Comparison of ENCODE assay signal across 8 mouse cellular contexts in the genomic region with DNA sequence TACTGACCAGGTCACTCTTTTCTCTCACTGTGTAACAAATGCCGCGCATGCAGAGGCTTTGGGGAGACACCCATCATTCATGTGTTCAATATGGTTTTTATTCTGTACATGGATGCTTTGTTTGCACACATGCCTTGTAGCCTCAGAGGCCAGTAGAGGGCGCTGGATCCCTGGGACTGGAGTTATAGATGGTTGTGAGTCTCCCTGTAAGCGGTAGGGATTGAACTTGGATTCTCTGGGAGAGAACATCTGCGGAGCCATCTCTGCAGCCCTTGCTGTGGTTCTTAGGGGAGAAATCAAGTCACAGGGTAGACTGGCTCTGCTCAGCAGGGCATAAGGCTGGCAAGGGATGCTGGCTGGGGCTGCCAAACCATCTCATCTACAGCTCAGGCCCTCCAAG.
DNase-seq lines count a peak whose midpoint lies in the region; ATAC-seq and TF ChIP-seq lines count a peak whose summit lies in the region.

No protein-coding gene starts in this region.

- no peak overlapping the region for H3K4me3 ChIP-seq in CH12.LX (replicated peaks in 1 of 3; ENCODE audit: low read depth in 2 of 3, low read length in 2 of 3, poor library complexity in 1 of 3)
- no peak overlapping the region for H3K4me3 ChIP-seq in forebrain, embryonic 14.5 days (ENCODE audit: low read depth, low read length)
- H3K4me3 ChIP-seq in kidney, postnatal 0 days (replicated peaks; ENCODE audit: low read depth, low read length): no peak overlapping the region
- H3K4me3 ChIP-seq in lung, embryonic 14.5 days (ENCODE audit: low read depth, low read length): no peak overlapping the region

- H3K79me2 ChIP-seq in CH12.LX (replicated peaks; ENCODE audit: control insufficient read depth, extremely low read depth, insufficient read depth, poor library complexity, severe bottlenecking): no peaks in the 10 kb centered on the region

- TF ChIP-seq EP300 in CH12.LX (IDR thresholded peaks at IDR 0.05; ENCODE audit: low read length): no peak

- ATAC-seq in forebrain, embryonic 14.5 days: peak; percentile 51; the same call in 1 of the 2 replicates
- ATAC-seq in kidney, postnatal 0 days (replicated peaks; ENCODE audit: low FRiP score, low read depth): no peak
- no peak; the same call in 1 of the 2 replicates for ATAC-seq in lung, embryonic 14.5 days (ENCODE audit: insufficient read depth)
- no peak for ATAC-seq in monocyte, adult 5-6 weeks (replicated peaks; ENCODE audit: insufficient number of reproducible peaks, low FRiP score, low TSS enrichment, poor library complexity, severe bottlenecking)

- peaks cover 8 to 15% of the 10 kb centered on the region in 2 experiments for H3K4me1 ChIP-seq in CH12.LX (ENCODE audit: control insufficient read depth in 1 of 2, insufficient read depth in 2 of 2)
- peaks cover 5% of the 10 kb centered on the region; the same call in 1 of the 2 replicates for H3K4me1 ChIP-seq in forebrain, embryonic 14.5 days (ENCODE audit: control insufficient read depth, insufficient read depth, low read length)
- H3K4me1 ChIP-seq in kidney, postnatal 0 days (replicated peaks; ENCODE audit: insufficient read depth, low read length): peaks cover 9% of the 10 kb centered on the region; the same call in 1 of the 2 replicates
- H3K4me1 ChIP-seq in lung, embryonic 14.5 days (ENCODE audit: insufficient read depth): no peaks in the 10 kb centered on the region

- no peaks in the 10 kb centered on the region for H3K9me3 ChIP-seq in CH12.LX (replicated peaks; ENCODE audit: low read length)
- no peaks in the 10 kb centered on the region for H3K9me3 ChIP-seq in forebrain, embryonic 14.5 days (replicated peaks; ENCODE audit: control insufficient read depth, low read length)
- H3K9me3 ChIP-seq in kidney, postnatal 0 days (replicated peaks; ENCODE audit: low read length): no peaks in the 10 kb centered on the region
- no peaks in the 10 kb centered on the region for H3K9me3 ChIP-seq in lung, embryonic 14.5 days (ENCODE audit: low read depth, low read length)

- peak; percentile 73 for TF ChIP-seq RAD21 in CH12.LX (IDR thresholded peaks at IDR 0.05; ENCODE audit: low read depth, low read length)

- TF ChIP-seq CTCF in CH12.LX (conservative IDR thresholded peaks at IDR 0.05 in 1 of 2, IDR thresholded peaks at IDR 0.05 in 1 of 2; ENCODE audit: low read depth in 2 of 2, low read length in 2 of 2): peak; percentile 81 to 85
- peak; percentile 74 for TF ChIP-seq CTCF in kidney, postnatal 0 days (IDR thresholded peaks at IDR 0.05; ENCODE audit: low read depth)
- peak; percentile 75 for TF ChIP-seq CTCF in lung, embryonic 14.5 days (IDR thresholded peaks at IDR 0.05; ENCODE audit: low read depth)

- H3K9ac ChIP-seq in CH12.LX (ENCODE audit: insufficient read depth, low read depth): no peak overlapping the region
- H3K9ac ChIP-seq in forebrain, embryonic 14.5 days (ENCODE audit: low read length): no peak overlapping the region
- no peak overlapping the region for H3K9ac ChIP-seq in kidney, postnatal 0 days (ENCODE audit: low read depth, low read length)
- no peak overlapping the region for H3K9ac ChIP-seq in lung, embryonic 14.5 days

- dilution Hi-C loops in CH12.LX (cut with MboI; ENCODE audit: extremely low pct_ligation_motif_present, extremely low pct_unique_long_range_greater_than_20kb, low sequenced_read_pairs): no loop called here

- peak; percentile 42 for DNase-seq in 3T3-L1 (ENCODE audit: low read depth, low spot score)
- peak; percentile 81 for DNase-seq in CH12.LX (ENCODE audit: extremely low read depth)
- DNase-seq in c-Kit-positive CD71-positive TER-119-positive erythroid progenitor cells, embryonic 14.5 days (ENCODE audit: low spot score): peak; percentile 19
- DNase-seq in forebrain, embryonic 14.5 days (ENCODE audit: low spot score): peak; percentile 66
- no peak for DNase-seq in kidney, postnatal 0 days (ENCODE audit: low spot score)
- DNase-seq in lung, embryonic 14.5 days: peak; percentile 82
- peak; percentile 37 for DNase-seq in retina, postnatal 7 days (ENCODE audit: low read depth, low spot score)

- no peaks in the 10 kb centered on the region for H3K36me3 ChIP-seq in CH12.LX (replicated peaks in 1 of 2; ENCODE audit: control insufficient read depth in 1 of 2, insufficient read depth in 1 of 2, low read length in 1 of 2)
- no peaks in the 10 kb centered on the region for H3K36me3 ChIP-seq in forebrain, embryonic 14.5 days (ENCODE audit: control insufficient read depth, insufficient read depth, low read length)
- H3K36me3 ChIP-seq in kidney, postnatal 0 days (ENCODE audit: insufficient read depth, low read length): no peaks in the 10 kb centered on the region
- no peaks in the 10 kb centered on the region for H3K36me3 ChIP-seq in lung, embryonic 14.5 days (ENCODE audit: insufficient read depth)

- H3K27me3 ChIP-seq in CH12.LX (replicated peaks): no peaks in the 10 kb centered on the region
- H3K27me3 ChIP-seq in forebrain, embryonic 14.5 days (replicated peaks; ENCODE audit: control insufficient read depth, insufficient read depth, low read length): no peaks in the 10 kb centered on the region
- no peaks in the 10 kb centered on the region for H3K27me3 ChIP-seq in kidney, postnatal 0 days (ENCODE audit: insufficient read depth, low read length)
- no peaks in the 10 kb centered on the region for H3K27me3 ChIP-seq in lung, embryonic 14.5 days (ENCODE audit: insufficient read depth, low read length)

- no peak overlapping the region for H3K27ac ChIP-seq in CH12.LX (ENCODE audit: insufficient read depth, low read depth)
- no peak overlapping the region for H3K27ac ChIP-seq in forebrain, embryonic 14.5 days (ENCODE audit: low read depth, low read length)
- no peak overlapping the region for H3K27ac ChIP-seq in kidney, postnatal 0 days
- H3K27ac ChIP-seq in lung, embryonic 14.5 days (ENCODE audit: low read depth): no peak overlapping the region

- in situ Hi-C loops in CH12.LX (cut with MboI; ENCODE audit: low pct_ligation_motif_present, low pct_unique_long_range_greater_than_20kb, low sequenced_read_pairs): loop anchor here (5.0 kb wide), 1 partner anchor 206 kb away; no protein-coding TSS in a partner anchor

- no peak for TF ChIP-seq POLR2A in CH12.LX (IDR thresholded peaks at IDR 0.05; ENCODE audit: low read depth, low read length)

- 42% methylated on average over 5 of the region's 5 CpGs for WGBS in forebrain, embryonic 14.5 days
- WGBS in kidney, postnatal 0 days: 62% methylated on average over 5 of the region's 5 CpGs
- WGBS in lung, embryonic 14.5 days: 47% methylated on average over 5 of the region's 5 CpGs

- no peak overlapping the region for H3K4me2 ChIP-seq in CH12.LX (ENCODE audit: insufficient read depth, low read depth, poor library complexity, severe bottlenecking)
- H3K4me2 ChIP-seq in forebrain, embryonic 14.5 days (ENCODE audit: low read length): no peak overlapping the region
- H3K4me2 ChIP-seq in kidney, postnatal 0 days (ENCODE audit: low read length): no peak overlapping the region
- no peak overlapping the region for H3K4me2 ChIP-seq in lung, embryonic 14.5 days

TF ChIP-seq in CH12.LX, 34 proteins besides CTCF, POLR2A, EP300 and RAD21:
- TF ChIP-seq SMC3 (IDR thresholded peaks at IDR 0.05; ENCODE audit: low read depth, low read length) (peak; percentile 67), ZMIZ1 (IDR thresholded peaks at IDR 0.05; ENCODE audit: low read depth, low read length) (no peak), MAZ (IDR thresholded peaks at IDR 0.05; ENCODE audit: low read depth, low read length) (no peak), GABPA (IDR thresholded peaks at IDR 0.05; ENCODE audit: insufficient replicate concordance, low read depth, low read length) (no peak), HCFC1 (IDR thresholded peaks at IDR 0.05; ENCODE audit: low read depth, low read length) (no peak), USF1 (IDR thresholded peaks at IDR 0.05; ENCODE audit: low read depth, low read length) (no peak), POLR2AphosphoS2 (IDR thresholded peaks at IDR 0.05; ENCODE audit: low read depth, low read length) (no peak), MYC (IDR thresholded peaks at IDR 0.05; ENCODE audit: low read depth, low read length) (no peak), IRF4 (IDR thresholded peaks at IDR 0.05; ENCODE audit: low read depth, low read length) (no peak), UBTF (IDR thresholded peaks at IDR 0.05; ENCODE audit: low read depth, low read length) (no peak), NELFE (IDR thresholded peaks at IDR 0.05; ENCODE audit: low read depth, low read length) (no peak), NRF1 (IDR thresholded peaks at IDR 0.05; ENCODE audit: low read depth, low read length) (0 out of 2 replicates have a peak, but pooled peaks have one; percentile 22), ZNF384 (IDR thresholded peaks at IDR 0.05; ENCODE audit: low read depth, low read length) (no peak), MXI1 (IDR thresholded peaks at IDR 0.05; ENCODE audit: low read depth, low read length) (0 out of 2 replicates have a peak, but pooled peaks have one; percentile 21)
